Mouse (Mus musculus) ZHBTc4 (cell line): ENCODE results near the gene Tekt1.

ENCODE experiments used
- DNase-seq: peaks from one replicate; pipeline ENCODE4 v3.0.0-alpha.2; 2011; ENCODE audit warnings: low read depth, low spot score

Tekt1 gene

GRCm38 (mm10) chr11:72362347-72362741 is at the start of gene Tekt1:
Gene Tekt1, minus strand, starts transcription at chr11:72362442.
- no peak for DNase-seq

GRCm38 (mm10) chr11:72411945-72412344 is 49.7 kb upstream of the Tekt1 start:
- no peak for DNase-seq

DNA sequence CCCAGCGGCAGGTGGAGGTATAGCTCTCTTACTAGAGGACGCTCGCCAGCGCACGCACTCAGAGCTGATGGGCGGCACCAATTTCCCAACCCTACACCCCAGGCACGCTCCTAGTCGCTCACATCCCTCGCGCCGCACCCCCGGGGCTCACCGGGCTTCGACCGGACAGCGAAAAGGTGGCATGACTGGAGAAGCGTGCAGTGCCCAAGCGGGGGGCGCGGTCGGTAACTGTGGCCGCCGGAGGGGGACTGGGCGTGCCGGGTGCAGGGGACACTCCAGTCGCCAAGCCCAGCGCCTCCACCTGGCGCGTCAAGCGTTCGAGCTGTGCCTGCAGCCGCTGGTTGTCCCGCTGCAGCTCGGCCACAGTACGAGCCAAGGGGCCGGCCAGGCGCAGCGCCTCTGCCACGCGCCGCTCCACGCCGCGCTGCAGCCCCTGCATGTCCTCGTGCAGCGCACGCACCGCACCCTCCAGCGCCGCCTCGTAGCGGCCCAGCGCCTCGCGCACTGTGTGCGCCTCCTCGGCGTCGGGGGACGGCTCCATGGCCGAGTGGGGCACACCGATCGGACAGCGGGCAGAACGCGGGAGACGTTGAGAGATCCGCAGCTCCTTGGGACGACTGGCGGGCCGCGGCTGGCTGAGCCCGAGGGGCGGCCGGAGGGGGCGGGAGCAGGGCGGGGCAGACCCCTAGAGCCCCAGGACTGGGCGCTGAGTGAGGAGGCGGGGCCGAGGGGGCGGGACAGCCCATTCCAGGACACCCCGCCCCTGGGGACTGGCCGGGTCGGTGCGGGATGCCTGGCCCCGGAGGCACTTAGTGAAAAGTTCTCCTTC is 49.1 kb upstream of the Tekt1 start, which contains the start of gene Smtnl2:
TSS of gene Smtnl2 (minus strand) at position 621 of the 829 bp plus-strand sequence.
- peak; percentile 96 for DNase-seq

GRCm38 (mm10) chr11:72410521-72411092 is 48.4 kb upstream of the Tekt1 start:
- DNase-seq: peak; percentile 80

- no peak for DNase-seq
These were observed 47.6 kb upstream of the Tekt1 start for GRCm38 (mm10) chr11:72409649-72410385.

- no peak for DNase-seq
These were observed 46.4 kb upstream of the Tekt1 start for GRCm38 (mm10) chr11:72408451-72409170.

DNA sequence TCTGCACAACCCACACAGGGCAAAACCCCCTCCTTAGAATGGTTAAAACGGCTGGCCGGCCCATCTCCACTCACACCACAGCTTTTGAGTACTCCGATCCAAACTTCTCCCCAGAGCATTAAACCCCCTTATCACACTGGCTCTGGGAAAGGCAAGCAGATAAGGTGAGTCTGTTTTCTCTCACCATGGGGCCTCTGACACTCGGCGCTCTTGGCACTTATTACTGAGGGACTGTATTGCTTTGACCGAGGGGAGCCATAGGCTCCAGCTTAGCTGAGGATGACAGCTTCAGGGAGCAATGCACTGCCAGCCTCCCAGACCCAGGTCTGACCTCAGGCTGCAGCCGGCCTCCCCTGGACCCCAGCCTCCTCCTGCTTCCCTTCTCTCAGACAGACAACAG is 45.3 kb upstream of the Tekt1 start:
- no peak for DNase-seq

DNA sequence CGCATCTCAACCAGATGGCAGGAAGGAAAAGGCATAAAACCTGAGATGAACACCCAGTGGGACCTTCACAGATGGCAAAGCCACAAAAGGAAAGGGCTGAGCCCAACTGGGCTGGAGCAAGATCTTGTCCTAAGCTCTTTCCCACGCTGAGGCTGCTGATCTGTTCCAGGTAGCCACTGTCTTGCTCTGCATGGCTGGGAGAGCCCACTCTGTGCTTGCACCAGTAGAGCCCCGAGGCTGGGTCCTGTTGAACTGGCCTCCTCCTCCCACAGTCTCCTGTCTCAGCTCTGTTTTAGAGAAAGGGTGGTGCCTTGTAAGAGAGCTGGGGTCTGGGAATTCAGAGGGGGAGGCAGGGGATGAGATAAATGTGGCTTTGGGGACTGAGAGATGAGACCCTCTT is 44.8 kb upstream of the Tekt1 start:
- DNase-seq: no peak

- no peak for DNase-seq
These were observed 43.9 kb upstream of the Tekt1 start for GRCm38 (mm10) chr11:72406079-72406675.

DNA sequence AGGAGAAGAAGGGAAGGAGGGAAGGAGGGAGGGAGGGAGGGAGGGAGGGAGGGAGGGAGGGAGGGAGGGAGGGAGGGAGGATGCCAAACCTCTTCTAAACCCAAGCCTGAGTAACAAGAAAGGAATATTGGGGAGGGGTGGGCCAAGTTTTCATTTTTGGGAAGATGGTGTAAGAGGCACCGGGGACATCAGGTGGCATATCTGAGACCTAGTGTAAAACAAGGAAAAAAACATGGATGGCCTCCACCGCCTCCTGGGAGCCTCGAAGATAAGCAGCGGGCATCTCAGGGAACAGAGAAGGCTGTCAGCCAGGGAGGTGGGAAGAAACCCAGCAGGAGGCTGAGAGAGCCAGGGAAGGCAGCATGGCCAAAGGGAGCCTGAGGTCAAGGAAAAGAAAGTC is 43.3 kb upstream of the Tekt1 start:
- DNase-seq: no peak

DNA sequence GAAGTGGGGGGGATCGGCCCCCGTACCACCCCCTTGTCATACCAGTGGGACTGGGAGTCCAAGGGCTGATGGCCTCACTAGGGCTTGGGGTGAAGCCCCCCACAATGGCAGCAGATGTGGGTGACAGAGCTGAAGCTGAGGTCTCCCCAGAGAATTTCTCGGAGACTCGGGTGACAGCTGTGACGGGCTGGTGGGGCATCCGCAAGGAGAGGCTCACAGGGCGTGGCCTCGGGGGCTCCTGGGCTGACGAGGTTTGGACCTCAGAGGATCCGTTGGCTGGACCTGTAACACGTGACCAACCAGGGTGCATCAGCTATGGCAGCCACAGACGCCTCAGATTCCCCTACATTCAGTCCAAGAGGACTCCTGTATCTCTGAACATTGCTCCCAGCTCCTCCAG is 40.7 kb upstream of the Tekt1 start:
- DNase-seq: peak; percentile 31

GRCm38 (mm10) chr11:72402017-72402416 is 39.8 kb upstream of the Tekt1 start:
- DNase-seq: peak; percentile 90

GRCm38 (mm10) chr11:72401068-72401467 is 38.8 kb upstream of the Tekt1 start:
- DNase-seq: peak; percentile 68

DNA sequence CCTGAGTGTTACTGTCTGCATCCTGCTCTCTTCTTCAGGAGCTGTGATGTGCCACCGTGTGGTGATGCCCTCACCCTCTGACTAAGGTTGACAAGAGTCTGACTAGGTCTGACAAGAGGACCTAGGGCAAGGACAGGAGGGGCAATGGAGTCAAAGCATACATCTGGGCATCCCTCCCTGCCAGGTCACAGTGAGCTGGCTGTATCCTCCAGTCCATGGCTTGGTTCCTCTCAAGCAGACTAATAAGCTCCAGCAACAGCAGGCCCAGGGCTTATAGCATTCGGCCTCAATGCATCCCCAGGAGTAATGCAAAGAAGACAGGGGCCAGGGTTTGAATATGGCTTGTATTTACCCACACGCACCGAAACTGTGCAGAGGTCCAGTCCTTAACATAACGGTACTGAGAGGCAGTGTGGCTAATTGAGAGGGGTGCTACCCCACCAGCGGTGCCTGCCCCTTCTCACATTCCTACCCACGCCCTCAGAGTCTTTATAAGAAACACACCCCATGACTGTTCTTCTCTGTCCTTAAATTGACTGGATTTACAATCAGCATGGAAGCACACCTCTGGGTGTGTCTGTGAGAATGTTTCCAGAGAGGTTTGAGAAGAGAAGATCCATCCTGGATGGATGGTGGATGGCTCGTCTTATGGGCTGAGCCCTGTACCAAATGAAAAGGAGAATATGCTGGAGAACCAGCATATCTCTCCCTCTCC is 35.7 kb upstream of the Tekt1 start:
- DNase-seq: peak; percentile 58

GRCm38 (mm10) chr11:72397072-72397471 is 34.8 kb upstream of the Tekt1 start:
- DNase-seq: no peak

- no peak for DNase-seq
These were observed 34.4 kb upstream of the Tekt1 start for GRCm38 (mm10) chr11:72396621-72397020.

- DNase-seq: no peak
These were observed 33.4 kb upstream of the Tekt1 start for GRCm38 (mm10) chr11:72395652-72396051.

- DNase-seq: no peak
These were observed 32.5 kb upstream of the Tekt1 start for GRCm38 (mm10) chr11:72394694-72395093.

GRCm38 (mm10) chr11:72393669-72394068 is 31.4 kb upstream of the Tekt1 start:
- DNase-seq: no peak

DNA sequence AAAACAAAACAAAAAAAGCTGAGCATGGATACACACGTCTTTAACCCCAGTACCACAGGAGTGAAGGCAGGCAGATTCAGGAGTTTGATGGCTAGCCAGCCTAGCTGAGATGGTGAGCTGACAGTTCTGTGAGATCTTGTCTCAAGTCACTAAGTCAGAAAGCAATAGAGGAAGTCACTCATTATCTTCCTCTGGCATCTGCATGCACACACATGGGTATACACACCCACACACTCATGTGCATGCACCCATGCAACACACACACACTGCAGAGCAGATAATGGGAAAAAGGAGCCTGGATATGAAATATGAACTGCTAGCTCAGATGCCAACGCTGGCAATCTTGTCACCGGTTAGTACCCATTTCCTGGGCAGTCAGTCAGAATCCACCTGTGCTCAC is 31.0 kb upstream of the Tekt1 start:
- DNase-seq: no peak

- DNase-seq: no peak
These were observed 28.9 kb upstream of the Tekt1 start for GRCm38 (mm10) chr11:72391181-72391580.
